Mouse (Mus musculus) stomach, embryonic 14.5 days (tissue): ENCODE data around the gene Tchh. TPM values are rescaled to one million over a fixed set of nuclear protein-coding genes. Genes with fewer than 3 reads are reported as not detected.

Source experiments
- ATAC-seq: fragments of 200-750 bp; cut with Nextera tagmentation; 2 replicates; pipeline ENCODE4 v1.8.0; 2017; ENCODE audit warnings: low read depth, moderate TSS enrichment; ENCODE audit not compliant: insufficient number of reproducible peaks, insufficient read depth, low FRiP score
- H3K27ac ChIP-seq: fragments of 300-500 bp; sonication (generic); 2 replicates; pipeline ENCODE4 v1.5.1; 2014; ENCODE audit warnings: mild to moderate bottlenecking, low read length, moderate library complexity, mixed read lengths
- H3K27me3 ChIP-seq: fragments of 300-500 bp; sonication (generic); 2 replicates; pipeline ENCODE4 v1.6.1; 2014; ENCODE audit warnings: low read length, control low read depth, mixed read lengths; ENCODE audit not compliant: control insufficient read depth, insufficient read depth
- H3K36me3 ChIP-seq: fragments of 300-500 bp; sonication (generic); 2 replicates; pipeline ENCODE4 v1.6.1; 2014; ENCODE audit warnings: mild to moderate bottlenecking, control low read depth, low read length, moderate library complexity, mixed read lengths; ENCODE audit not compliant: control insufficient read depth, insufficient read depth
- H3K4me1 ChIP-seq: fragments of 300-500 bp; sonication (generic); 2 replicates; pipeline ENCODE4 v1.6.1; 2014; ENCODE audit warnings: low read length, control low read depth, mixed read lengths; ENCODE audit not compliant: control insufficient read depth, insufficient read depth
- H3K4me2 ChIP-seq: fragments of 300-500 bp; sonication (generic); replicated peaks from 2 replicates; pipeline ENCODE4 v1.6.1; 2014; ENCODE audit warnings: low read depth, low read length, control low read depth
- H3K4me3 ChIP-seq: fragments of 300-500 bp; sonication (generic); 2 replicates; pipeline ENCODE4 v1.5.1; 2014; ENCODE audit warnings: low read depth, low read length, control low read depth
- H3K9ac ChIP-seq: fragments of 300-500 bp; sonication (generic); replicated peaks from 2 replicates; pipeline ENCODE4 v1.6.1; 2014; ENCODE audit warnings: low read depth, mild to moderate bottlenecking, control low read depth, low read length, moderate library complexity, mixed read lengths
- H3K9me3 ChIP-seq: fragments of 300-500 bp; sonication (generic); 2 replicates; pipeline ENCODE4 v1.6.1; 2016; ENCODE audit warnings: low read depth, low read length, control low read depth; ENCODE audit not compliant: control insufficient read depth
- WGBS: fragments of 180-500 bp; shearing (Covaris S2); extraction: QIAGEN DNeasy Blood & Tissue Kit; methylation state at CpG from one replicate; pipeline ENCODE4 v1.1.7; 2014; 5-methylcytosine and 5-hydroxymethylcytosine counted together
- polyA plus RNA-seq: library from polyadenylated mRNA; unstranded; fragments of >200 nt; fragmentation: Nextera tagmentation; extraction: Ambion mirVana; gene quantifications from 2 replicates; pipeline ENCODE4 v1.2.1, GENCODE M21; 2014

Tchh gene
- polyA plus RNA-seq, result 1.3 and 1.5 TPM in 2 replicates

DNA sequence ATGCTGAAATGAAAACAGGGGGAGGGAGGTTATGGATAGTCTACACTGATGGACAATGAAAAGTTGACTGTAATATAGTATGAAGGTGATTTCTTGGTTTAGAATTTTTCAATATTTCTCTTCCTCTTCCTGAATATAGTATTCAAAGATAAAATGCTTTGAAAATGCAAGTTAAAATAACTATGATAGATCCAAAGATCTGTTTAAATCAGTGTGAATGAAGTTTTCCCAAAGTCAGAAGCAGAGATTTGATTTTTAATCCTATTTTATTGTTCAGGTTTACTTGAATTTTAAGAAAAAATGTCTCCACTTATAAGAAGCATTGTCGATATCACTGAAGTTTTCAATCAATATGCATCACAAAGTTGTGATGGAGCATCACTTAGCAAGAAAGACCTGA, at the start of gene Tchh:
Gene Tchh (plus strand): TSS at position 301 of the 400 bp plus-strand sequence.
- H3K27ac ChIP-seq, result no peak within 1 kb of the TSS
- H3K4me2 ChIP-seq, result peak within 1 kb of the TSS; percentile 78
- 0 out of 2 replicates have a peak, but pooled peaks cover 6% of the 10 kb centered on the region for H3K27me3 ChIP-seq
- no peak for ATAC-seq
- no peaks in the 10 kb centered on the region for H3K9me3 ChIP-seq
- 83% methylated on average over 1 of the region's 1 CpGs for WGBS
- H3K36me3 ChIP-seq, result no peaks in the 10 kb centered on the region
- no peak within 1 kb of the TSS for H3K4me3 ChIP-seq
- 0 out of 2 replicates have a peak, but pooled peaks cover 2% of the 10 kb centered on the region for H3K4me1 ChIP-seq
- no peak within 1 kb of the TSS for H3K9ac ChIP-seq

DNA sequence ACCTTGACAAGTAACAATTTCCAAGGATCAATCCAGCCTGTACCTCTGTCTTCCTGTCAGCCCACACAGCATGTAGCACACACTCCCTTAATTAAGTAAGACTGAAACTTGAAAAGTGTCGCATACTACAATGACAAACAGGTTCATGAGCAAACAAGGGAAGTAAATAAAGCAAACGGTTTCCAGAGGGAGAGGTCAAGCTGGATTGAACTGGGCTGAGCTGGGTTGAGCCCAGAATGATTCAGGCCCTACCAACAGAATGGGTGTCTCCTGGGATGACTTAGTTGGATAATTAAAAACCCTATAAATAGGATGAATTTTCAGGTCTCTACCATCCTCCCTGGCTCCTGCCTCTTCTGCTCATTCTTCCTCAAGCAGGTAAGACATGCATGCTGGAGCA, 48.8 kb upstream of the Tchh start, which contains the start of gene Rptn:
Gene Rptn (plus strand): TSS at position 334 of the 400 bp plus-strand sequence.
- H3K9me3 ChIP-seq, result no peaks in the 10 kb centered on the region
- H3K4me1 ChIP-seq, result no peaks in the 10 kb centered on the region
- WGBS, result 58% methylated on average over 2 of the region's 2 CpGs
- H3K4me2 ChIP-seq, result no peak within 1 kb of the TSS
- ATAC-seq, result no peak
- no peaks in the 10 kb centered on the region for H3K36me3 ChIP-seq
- no peak within 1 kb of the TSS for H3K9ac ChIP-seq
- no peak within 1 kb of the TSS for H3K4me3 ChIP-seq
- no peak within 1 kb of the TSS for H3K27ac ChIP-seq
- H3K27me3 ChIP-seq, result no peaks in the 10 kb centered on the region

DNA sequence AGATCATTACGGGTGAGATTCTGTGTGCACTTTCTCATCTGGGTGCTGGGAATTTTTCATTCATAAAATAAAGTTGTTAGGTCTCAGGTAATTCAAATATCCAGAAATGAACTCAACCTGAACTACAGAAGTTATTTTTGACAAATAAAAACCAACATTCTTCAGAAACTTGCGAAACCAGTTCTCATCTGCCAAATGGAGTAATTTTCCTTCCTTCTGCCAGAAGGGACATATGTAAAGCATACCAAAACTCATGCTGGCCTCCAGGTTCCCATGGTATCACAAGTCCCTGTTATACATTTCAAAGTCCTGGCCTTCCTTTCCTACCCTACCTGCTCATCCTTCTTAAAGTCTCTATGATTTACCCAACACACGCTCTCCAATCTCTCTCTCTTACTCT, 38.2 kb upstream of the Tchh start:
- H3K9ac ChIP-seq, result no peak overlapping the region
- no peak overlapping the region for H3K4me3 ChIP-seq
- no peak overlapping the region for H3K27ac ChIP-seq
- no peak overlapping the region for H3K4me2 ChIP-seq
- no peaks in the 10 kb centered on the region for H3K27me3 ChIP-seq
- WGBS, result 87% methylated on average over 3 of the region's 3 CpGs
- ATAC-seq, result no peak
- H3K36me3 ChIP-seq, result no peaks in the 10 kb centered on the region
- no peaks in the 10 kb centered on the region for H3K9me3 ChIP-seq
- no peaks in the 10 kb centered on the region for H3K4me1 ChIP-seq

DNA sequence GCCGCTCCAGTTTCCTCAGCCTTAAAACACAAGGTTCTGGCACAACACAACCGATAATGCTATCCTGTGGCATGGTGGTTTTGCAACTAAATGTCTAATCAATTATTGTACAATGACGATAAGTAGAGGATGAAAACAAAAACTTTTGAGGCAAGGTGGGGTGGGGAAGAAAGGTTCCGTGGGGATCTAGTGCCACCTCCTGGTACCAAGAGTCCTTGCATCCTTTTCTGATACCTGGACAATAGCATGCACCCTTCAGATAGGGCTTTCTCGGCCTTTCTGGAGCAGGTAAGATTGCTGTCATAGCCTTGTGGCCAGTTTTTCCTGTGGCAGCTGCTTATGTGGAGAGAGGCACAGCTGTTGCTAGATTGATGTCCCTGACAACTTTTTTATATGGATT, 35.1 kb upstream of the Tchh start:
- Histone ChIP-seq H3K4me2 (no peak overlapping the region), H3K9me3 (no peaks in the 10 kb centered on the region), H3K9ac (no peak overlapping the region; the same call in 1 of the 2 replicates), H3K27me3 (no peaks in the 10 kb centered on the region), H3K4me3 (no peak overlapping the region), H3K27ac (no peak overlapping the region), H3K36me3 (no peaks in the 10 kb centered on the region), H3K4me1 (no peaks in the 10 kb centered on the region)
- ATAC-seq, result no peak
- 24% methylated on average over 5 of the region's 5 CpGs for WGBS

DNA sequence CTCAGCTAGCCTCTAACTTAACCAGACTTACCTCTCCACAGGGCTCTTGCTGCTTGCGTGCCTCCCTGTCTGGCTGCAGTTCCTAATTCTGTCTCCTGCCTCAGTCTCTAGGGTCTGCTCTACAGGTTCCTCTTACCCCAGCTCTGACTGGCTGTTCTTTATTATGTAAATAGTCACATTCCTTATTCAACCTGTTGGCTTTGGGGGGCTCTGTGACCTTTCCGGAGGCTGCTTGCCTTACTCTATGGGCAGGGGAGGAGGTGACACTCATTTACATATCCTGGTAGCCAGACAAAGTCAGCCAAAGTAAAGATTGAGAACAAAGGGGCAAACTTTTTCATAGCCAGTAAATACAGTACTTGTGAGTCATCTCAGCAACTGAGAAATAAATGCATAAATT, 30.2 kb upstream of the Tchh start:
- Histone ChIP-seq H3K9me3 (no peaks in the 10 kb centered on the region), H3K9ac (no peak overlapping the region), H3K4me2 (no peak overlapping the region), H3K4me3 (no peak overlapping the region), H3K27me3 (no peaks in the 10 kb centered on the region), H3K4me1 (no peaks in the 10 kb centered on the region), H3K27ac (no peak overlapping the region), H3K36me3 (no peaks in the 10 kb centered on the region)
- ATAC-seq, result no peak
- 23% methylated on average over 2 of the region's 2 CpGs for WGBS

DNA sequence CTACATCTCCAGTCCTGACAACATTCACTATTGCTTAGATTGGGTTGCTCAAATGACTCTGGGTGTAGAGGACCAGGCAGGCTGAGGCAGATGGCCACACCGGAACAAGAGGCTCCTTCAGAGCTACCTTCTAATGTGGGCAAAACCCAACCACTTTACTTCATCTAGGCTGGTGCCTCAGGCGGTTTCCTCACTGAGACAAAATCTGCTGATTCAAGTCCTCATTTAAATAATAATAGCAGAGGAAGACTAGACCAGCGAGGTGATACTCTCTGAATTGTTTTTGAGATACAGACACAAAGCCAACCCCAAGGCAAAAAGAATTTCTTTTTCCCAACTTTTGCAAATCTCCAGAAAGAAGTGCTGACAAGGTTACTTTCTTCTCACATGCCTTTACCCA, 10.5 kb upstream of the Tchh start:
- H3K4me3 ChIP-seq, result no peak overlapping the region
- H3K4me2 ChIP-seq, result no peak overlapping the region
- H3K27ac ChIP-seq, result no peak overlapping the region
- H3K27me3 ChIP-seq, result no peaks in the 10 kb centered on the region
- 61% methylated on average over 3 of the region's 3 CpGs for WGBS
- ATAC-seq, result no peak
- no peaks in the 10 kb centered on the region for H3K36me3 ChIP-seq
- no peaks in the 10 kb centered on the region for H3K9me3 ChIP-seq
- no peaks in the 10 kb centered on the region for H3K4me1 ChIP-seq
- no peak overlapping the region for H3K9ac ChIP-seq

DNA sequence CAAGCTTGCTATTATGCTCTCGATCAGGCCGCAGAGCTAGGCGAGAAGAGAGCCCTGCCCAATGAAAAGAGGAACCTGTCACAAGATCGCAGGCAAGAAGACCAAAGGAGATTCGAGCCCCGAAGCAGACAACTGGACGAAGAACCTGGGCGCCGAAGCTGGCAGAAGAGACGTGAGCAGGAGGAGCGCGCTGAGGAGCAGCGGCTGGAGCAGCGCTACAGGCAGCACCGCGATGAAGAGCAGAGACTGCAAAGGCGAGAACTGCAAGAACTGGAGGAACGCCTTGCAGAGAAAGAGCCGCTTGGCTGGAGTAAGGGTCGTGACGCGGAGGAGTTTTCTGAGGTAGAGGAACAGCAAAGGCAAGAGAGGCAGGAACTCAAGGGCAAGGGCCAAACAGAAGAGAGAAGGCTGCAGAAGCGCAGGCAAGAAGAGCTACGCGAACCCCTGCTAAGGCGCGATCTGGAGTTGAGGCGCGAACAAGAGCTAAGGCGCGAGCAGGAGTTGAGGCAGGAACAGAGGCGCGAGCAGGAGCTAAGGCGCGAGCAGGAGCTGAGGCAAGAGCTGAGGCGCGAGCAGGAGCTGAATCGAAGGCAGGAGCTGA, 1.5 kb downstream of the Tchh start:
- Histone ChIP-seq H3K4me2 (peak overlapping the region; percentile 78), H3K4me3 (peak overlapping the region; percentile 51), H3K9me3 (no peaks in the 10 kb centered on the region), H3K36me3 (no peaks in the 10 kb centered on the region), H3K27me3 (0 out of 2 replicates have a peak, but pooled peaks cover 6% of the 10 kb centered on the region), H3K4me1 (0 out of 2 replicates have a peak, but pooled peaks cover 2% of the 10 kb centered on the region), H3K27ac (no peak overlapping the region), H3K9ac (no peak overlapping the region)
- no peak for ATAC-seq
- under 1% methylated on average over 38 of the region's 38 CpGs for WGBS

DNA sequence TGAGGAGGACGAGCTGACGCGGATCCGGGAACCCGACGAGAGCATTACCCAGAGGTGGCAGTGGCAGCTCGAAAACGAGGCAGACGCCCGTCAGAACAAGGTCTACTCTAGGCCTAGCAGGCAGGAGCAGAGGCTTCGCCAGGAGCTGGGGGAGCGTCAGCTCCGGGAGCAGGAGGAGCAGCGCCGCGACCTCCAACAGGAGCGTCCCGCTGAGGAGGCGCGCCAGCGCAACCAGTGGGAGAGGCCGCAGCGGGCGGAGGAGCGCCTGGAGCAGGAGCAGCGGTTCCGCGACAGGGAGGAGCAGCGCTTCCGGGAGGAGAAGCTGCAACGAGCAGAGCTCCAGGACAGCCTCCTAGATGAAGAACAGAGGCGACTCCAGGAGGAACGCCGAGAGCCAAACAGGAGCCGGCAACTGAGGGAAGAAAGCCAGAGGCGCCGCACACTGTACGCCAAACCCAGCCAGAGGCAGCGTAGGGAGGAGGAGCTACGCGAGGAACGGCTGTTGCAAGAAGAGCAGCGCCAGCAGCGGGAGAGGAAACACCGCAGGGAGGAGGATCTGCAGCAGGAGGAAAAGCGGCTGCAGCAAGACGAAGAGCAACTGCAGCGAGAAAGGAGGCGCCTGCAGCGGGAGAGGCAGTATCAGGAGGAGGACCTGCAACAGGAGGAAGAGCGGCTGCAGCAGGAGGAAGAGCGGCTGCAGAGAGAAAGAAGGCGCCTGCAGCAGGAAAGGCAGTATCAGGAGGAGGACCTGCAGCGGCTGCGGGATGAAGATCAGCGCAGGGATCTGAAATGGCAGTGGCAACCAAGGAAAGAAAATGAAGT, 2.4 kb downstream of the Tchh start:
- H3K4me2 ChIP-seq, result peak overlapping the region; percentile 78
- 0 out of 2 replicates have a peak, but pooled peaks cover 6% of the 10 kb centered on the region for H3K27me3 ChIP-seq
- H3K9me3 ChIP-seq, result no peaks in the 10 kb centered on the region
- peak overlapping the region; percentile 33; the same call in 1 of the 2 replicates for H3K27ac ChIP-seq
- H3K4me1 ChIP-seq, result 0 out of 2 replicates have a peak, but pooled peaks cover 2% of the 10 kb centered on the region
- under 1% methylated on average over 56 of the region's 56 CpGs for WGBS
- peak overlapping the region; percentile 51 for H3K4me3 ChIP-seq
- no peaks in the 10 kb centered on the region for H3K36me3 ChIP-seq
- H3K9ac ChIP-seq, result peak overlapping the region; percentile 15; the same call in 1 of the 2 replicates
- peak; percentile 79; the same call in 1 of the 2 replicates for ATAC-seq
